12 mouse cellular contexts compared by ENCODE assay signal in the genomic region with DNA sequence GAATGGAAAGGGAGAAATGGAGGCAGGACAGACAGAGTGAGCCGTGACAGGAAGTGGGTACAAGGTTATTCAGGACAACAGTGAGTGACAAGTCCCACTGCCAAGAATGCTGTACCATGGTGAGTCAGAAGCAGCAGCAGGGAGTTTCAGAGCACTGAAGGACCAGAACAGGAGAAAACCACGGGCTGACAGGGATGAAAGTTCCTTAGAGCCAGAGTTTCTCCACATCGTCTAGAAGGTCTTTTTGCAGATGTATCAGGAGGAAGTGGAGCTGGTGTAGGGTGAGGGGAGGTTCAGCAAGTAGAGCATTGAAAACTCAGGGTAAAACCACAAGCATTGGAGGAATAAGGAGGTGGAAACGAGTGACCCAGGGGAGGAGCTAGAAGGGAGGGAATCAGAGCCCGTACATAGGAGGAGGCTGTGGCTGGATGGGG. TPM values are rescaled to one million over a fixed set of nuclear protein-coding genes. Genes with fewer than 3 reads are reported as not detected.
A peak's percentile ranks its signal among the peaks of the same experiment; 100 is the strongest.
DNase-seq lines count a peak whose midpoint lies in the region; ATAC-seq lines count a peak whose summit lies in the region.
"Had no signal": no experiment of that assay in that cellular context is flagged by ENCODE, and none has a peak within 500 bp of the region (broad histone marks: within the 10 kb centered on the region; RNA-seq: fewer than 3 reads in every experiment).

No protein-coding gene starts in this region.

- ATAC-seq in frontal cortex, adult (ENCODE audit: low TSS enrichment): peak; percentile 78
- no peak for ATAC-seq in embryonic facial prominence, embryonic 15.5 days (ENCODE audit: insufficient number of reproducible peaks, low FRiP score, low TSS enrichment, low read depth)
- peak; percentile 88 for ATAC-seq in lung, embryonic 15.5 days (ENCODE audit: borderline replicate concordance, extremely low read depth, low FRiP score, low TSS enrichment)
- no peak for ATAC-seq in forebrain, embryonic 16.5 days

- no peak overlapping the region for H3K4me3 ChIP-seq in embryonic facial prominence, embryonic 15.5 days (replicated peaks)
- no peak overlapping the region for H3K4me3 ChIP-seq in lung, embryonic 15.5 days
- no peak overlapping the region for H3K4me3 ChIP-seq in forebrain, embryonic 16.5 days (replicated peaks; ENCODE audit: low read length)

- H3K4me2 ChIP-seq in embryonic facial prominence, embryonic 15.5 days (replicated peaks): no peak overlapping the region
- H3K4me2 ChIP-seq in lung, embryonic 15.5 days: peak overlapping the region; percentile 39
- H3K4me2 ChIP-seq in forebrain, embryonic 16.5 days (ENCODE audit: low read length): no peak overlapping the region

- H3K27me3 ChIP-seq in embryonic facial prominence, embryonic 15.5 days: no peaks in the 10 kb centered on the region
- H3K27me3 ChIP-seq in lung, embryonic 15.5 days: no peaks in the 10 kb centered on the region
- H3K27me3 ChIP-seq in forebrain, embryonic 16.5 days (replicated peaks; ENCODE audit: control insufficient read depth, insufficient read depth, low read length): no peaks in the 10 kb centered on the region

- H3K27ac ChIP-seq in embryonic facial prominence, embryonic 15.5 days (replicated peaks): 0 out of 2 replicates have a peak overlapping the region, but pooled peaks have one; percentile 34
- H3K27ac ChIP-seq in lung, embryonic 15.5 days: peak overlapping the region; percentile 82
- no peak overlapping the region for H3K27ac ChIP-seq in forebrain, embryonic 16.5 days (ENCODE audit: low read length)

- no peaks in the 10 kb centered on the region for H3K9me3 ChIP-seq in embryonic facial prominence, embryonic 15.5 days (replicated peaks)
- H3K9me3 ChIP-seq in lung, embryonic 15.5 days: no peaks in the 10 kb centered on the region
- H3K9me3 ChIP-seq in forebrain, embryonic 16.5 days (ENCODE audit: control insufficient read depth, low read length): no peaks in the 10 kb centered on the region
- H3K9me3 ChIP-seq: G1E had no signal

- no peaks in the 10 kb centered on the region for H3K4me1 ChIP-seq in embryonic facial prominence, embryonic 15.5 days
- H3K4me1 ChIP-seq in lung, embryonic 15.5 days: peaks cover 11% of the 10 kb centered on the region; the same call in 1 of the 2 replicates
- no peaks in the 10 kb centered on the region for H3K4me1 ChIP-seq in forebrain, embryonic 16.5 days (replicated peaks; ENCODE audit: control insufficient read depth, insufficient read depth, low read length)

- no peak overlapping the region for H3K9ac ChIP-seq in embryonic facial prominence, embryonic 15.5 days
- no peak overlapping the region for H3K9ac ChIP-seq in lung, embryonic 15.5 days
- H3K9ac ChIP-seq in forebrain, embryonic 16.5 days (replicated peaks; ENCODE audit: low read depth, low read length): no peak overlapping the region

- no peaks in the 10 kb centered on the region for H3K36me3 ChIP-seq in embryonic facial prominence, embryonic 15.5 days
- no peaks in the 10 kb centered on the region for H3K36me3 ChIP-seq in lung, embryonic 15.5 days
- H3K36me3 ChIP-seq in forebrain, embryonic 16.5 days (ENCODE audit: control insufficient read depth, insufficient read depth): no peaks in the 10 kb centered on the region
- H3K36me3 ChIP-seq: G1E had no signal

- 19% methylated on average over 5 of the region's 5 CpGs for WGBS in embryonic facial prominence, embryonic 15.5 days
- 16% methylated on average over 5 of the region's 5 CpGs for WGBS in lung, embryonic 15.5 days
- 42% methylated on average over 5 of the region's 5 CpGs for WGBS in forebrain, embryonic 16.5 days

- no peak for DNase-seq in frontal cortex, adult 2 months (ENCODE audit: extremely low spot score in 1 of 2, low spot score in 1 of 2)
- DNase-seq in 416B (ENCODE audit: low read depth): peak; percentile 57
- no peak for DNase-seq in left cerebral cortex, adult 18-20 months (ENCODE audit: low spot score in 2 of 2)
- DNase-seq in right cerebral cortex, adult 2 months (ENCODE audit: low spot score in 2 of 2): no peak

RNA-seq across cellular contexts. Expression of a gene that starts 6.6 kb away (rescaled TPM):
- polyA plus RNA-seq in frontal cortex, adult 2 months (2012; rRNA removed): 12.8 and 19.2 TPM in 2 replicates
- polyA plus RNA-seq in embryonic facial prominence, embryonic 15.5 days (2015; fragmentation: Nextera tagmentation; extraction: Ambion mirVana): 13.5 and 17.7 TPM in 2 replicates
- 76.6 and 84.0 TPM in 2 replicates for polyA plus RNA-seq in lung, embryonic 15.5 days (2015; fragmentation: Nextera tagmentation; extraction: Ambion mirVana)
- total RNA-seq in left cerebral cortex, adult 18-20 months (2021): 10 to 100 TPM; 12.0 to 14.4 TPM
- 3.6 and 4.5 TPM in 2 replicates for polyA plus RNA-seq in forebrain, embryonic 16.5 days (2015; fragmentation: Nextera tagmentation; extraction: Ambion mirVana)
- total RNA-seq: neutrophil, adult 5-6 weeks had no signal
- polyA plus RNA-seq: G1E had no signal

RNA-seq across cellular contexts. Expression of a gene that starts 10.2 kb away (rescaled TPM):
- not detected in 2 replicates for polyA plus RNA-seq in frontal cortex, adult 2 months (2012; rRNA removed)
- polyA plus RNA-seq in embryonic facial prominence, embryonic 15.5 days (2015; fragmentation: Nextera tagmentation; extraction: Ambion mirVana): not detected in 2 replicates
- not detected in 2 replicates for polyA plus RNA-seq in lung, embryonic 15.5 days (2015; fragmentation: Nextera tagmentation; extraction: Ambion mirVana)
- total RNA-seq in left cerebral cortex, adult 18-20 months (2021): not detected
- polyA plus RNA-seq in forebrain, embryonic 16.5 days (2015; fragmentation: Nextera tagmentation; extraction: Ambion mirVana): not detected in 2 replicates
- total RNA-seq: G1E; gastrocnemius, adult 8-10 months; left cerebral cortex, postnatal 14 days; neutrophil, adult 5-6 weeks had no signal
- polyA plus RNA-seq: G1E had no signal

RNA-seq across cellular contexts. Expression of a gene that starts 14.5 kb away (rescaled TPM):
- polyA plus RNA-seq in frontal cortex, adult 2 months (2012; rRNA removed): 85.2 and 91.0 TPM in 2 replicates
- polyA plus RNA-seq in embryonic facial prominence, embryonic 15.5 days (2015; fragmentation: Nextera tagmentation; extraction: Ambion mirVana): 26.6 and 28.6 TPM in 2 replicates
- polyA plus RNA-seq in lung, embryonic 15.5 days (2015; fragmentation: Nextera tagmentation; extraction: Ambion mirVana): 28.1 and 30.9 TPM in 2 replicates
- 10 to 100 TPM; 55.0 to 58.6 TPM for total RNA-seq in left cerebral cortex, adult 18-20 months (2021)
- polyA plus RNA-seq in forebrain, embryonic 16.5 days (2015; fragmentation: Nextera tagmentation; extraction: Ambion mirVana): 32.9 and 34.4 TPM in 2 replicates
- polyA plus RNA-seq: G1E had no signal

RNA-seq across cellular contexts. Expression of a gene that starts 14.5 kb away (rescaled TPM):
- not detected in 2 replicates for polyA plus RNA-seq in frontal cortex, adult 2 months (2012; rRNA removed)
- not detected in 2 replicates for polyA plus RNA-seq in embryonic facial prominence, embryonic 15.5 days (2015; fragmentation: Nextera tagmentation; extraction: Ambion mirVana)
- not detected in 2 replicates for polyA plus RNA-seq in lung, embryonic 15.5 days (2015; fragmentation: Nextera tagmentation; extraction: Ambion mirVana)
- total RNA-seq in left cerebral cortex, adult 18-20 months (2021): not detected
- not detected in 2 replicates for polyA plus RNA-seq in forebrain, embryonic 16.5 days (2015; fragmentation: Nextera tagmentation; extraction: Ambion mirVana)
- total RNA-seq: G1E; left cerebral cortex, postnatal 14 days; neutrophil, adult 5-6 weeks had no signal
- polyA plus RNA-seq: G1E had no signal

RNA-seq across cellular contexts. Expression of a gene that starts 22.6 kb away (rescaled TPM):
- polyA plus RNA-seq in frontal cortex, adult 2 months (2012; rRNA removed): 6.2 and 6.3 TPM in 2 replicates
- polyA plus RNA-seq in embryonic facial prominence, embryonic 15.5 days (2015; fragmentation: Nextera tagmentation; extraction: Ambion mirVana): 5.9 TPM in 2 replicates
- polyA plus RNA-seq in lung, embryonic 15.5 days (2015; fragmentation: Nextera tagmentation; extraction: Ambion mirVana): 5.5 and 8.3 TPM in 2 replicates
- 1 to 10 TPM; 6.0 to 8.1 TPM for total RNA-seq in left cerebral cortex, adult 18-20 months (2021)
- 15.8 and 17.2 TPM in 2 replicates for polyA plus RNA-seq in forebrain, embryonic 16.5 days (2015; fragmentation: Nextera tagmentation; extraction: Ambion mirVana)
- polyA plus RNA-seq: G1E had no signal

Comparison
In these comparisons a context has a peak if more than half of its experiments do, and no peak if none do; other contexts are left out.
1. ATAC-seq: peak in frontal cortex, adult (single experiment) and lung, embryonic 15.5 days (single experiment); none in embryonic facial prominence, embryonic 15.5 days (single experiment) and forebrain, embryonic 16.5 days (single experiment).